Mouse (Mus musculus) olfactory bulb, adult 2 months (tissue): ENCODE results near the gene Farp1. TPM values are rescaled to one million over a fixed set of nuclear protein-coding genes. Genes with fewer than 3 reads are reported as not detected.
A peak's percentile ranks its signal among the peaks of the same experiment; 100 is the strongest.

Source experiments
- H3K27ac ChIP-seq: fragments of 200-500 bp; 2 replicates; pipeline ENCODE4 v1.5.1; 2012; ENCODE audit warnings: low read depth, low read length; ENCODE audit not compliant: insufficient read depth
- H3K4me1 ChIP-seq: fragments of 200-500 bp; 2 replicates; pipeline ENCODE4 v1.6.1; 2012; ENCODE audit warnings: low read length; ENCODE audit not compliant: control insufficient read depth, insufficient read depth
- H3K4me3 ChIP-seq: fragments of 200-500 bp; 2 replicates; pipeline ENCODE4 v1.5.1; 2012; ENCODE audit warnings: mild to moderate bottlenecking, low read depth, low read length, moderate library complexity; ENCODE audit not compliant: insufficient read depth
- CTCF ChIP-seq: fragments of 200-500 bp; IDR thresholded peaks from 2 replicates; pipeline ENCODE4 v1.5.1; 2012; ENCODE audit warnings: low read depth, mild to moderate bottlenecking, low read length, moderate library complexity; ENCODE audit not compliant: insufficient read depth
- POLR2A ChIP-seq: fragments of 200-500 bp; IDR thresholded peaks from 2 replicates; pipeline ENCODE4 v1.6.1; 2012; ENCODE audit warnings: mild to moderate bottlenecking, low read depth, low read length, moderate library complexity; ENCODE audit not compliant: insufficient read depth
- WGBS: fragments of 180-500 bp; shearing (Covaris S2); methylation state at CpG from one replicate; pipeline ENCODE4 v1.1.7; 2018; 5-methylcytosine and 5-hydroxymethylcytosine counted together
- polyA plus RNA-seq: library from polyadenylated mRNA; stranded (reverse); fragments of >200 nt; gene quantifications from 2 replicates; pipeline ENCODE4 v1.2.4, GENCODE M21; 2012; ENCODE audit warnings: low replicate concordance; ENCODE audit not compliant: missing spikeins, insufficient read depth, insufficient read length

Gene Farp1
- polyA plus RNA-seq, 1 experiment, result not detected

- TF ChIP-seq POLR2A (no peak), CTCF (no peak)
- Histone ChIP-seq H3K27ac (peak overlapping the region; percentile 40; the same call in 1 of the 2 replicates), H3K4me3 (no peak overlapping the region), H3K4me1 (peaks cover 35% of the 10 kb centered on the region)
- 13% methylated on average over 5 of the region's 5 CpGs for WGBS
Observed at GRCm38 (mm10) chr14:121053020-121053518, 18.1 kb downstream of the Farp1 start.

GRCm38 (mm10) chr14:121054062-121054461 lies 19.1 kb downstream of the Farp1 start:
- Histone ChIP-seq H3K4me3 (no peak overlapping the region), H3K4me1 (peaks cover 38% of the 10 kb centered on the region), H3K27ac (peak overlapping the region; percentile 10; the same call in 1 of the 2 replicates)
- TF ChIP-seq POLR2A (no peak), CTCF (no peak)
- 77% methylated on average over 5 of the region's 5 CpGs for WGBS

DNA sequence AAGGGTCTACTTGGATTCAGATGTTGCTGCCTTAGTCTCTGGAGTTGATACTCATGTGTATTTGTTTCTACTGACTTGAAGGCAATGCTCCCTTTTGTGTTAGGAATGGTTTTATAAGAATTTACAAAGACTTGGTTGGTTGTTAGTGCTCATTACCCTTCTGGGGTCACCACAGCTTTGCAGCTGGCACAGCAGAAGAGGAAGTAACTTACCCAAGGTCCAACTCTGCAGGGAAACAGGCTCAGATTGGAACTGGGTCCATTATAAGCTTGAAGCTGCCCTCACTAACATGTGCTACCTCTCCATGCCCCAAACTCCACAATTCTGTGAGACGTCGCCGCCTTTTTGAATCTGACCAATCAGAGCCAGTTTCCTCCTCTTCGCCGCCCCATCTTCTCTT lies 22.8 kb downstream of the Farp1 start:
- H3K4me3 ChIP-seq, result no peak overlapping the region
- no peak overlapping the region for H3K27ac ChIP-seq
- 98% methylated on average over 5 of the region's 5 CpGs for WGBS
- peaks cover 37% of the 10 kb centered on the region for H3K4me1 ChIP-seq
- TF ChIP-seq CTCF (no peak), POLR2A (no peak)

DNA sequence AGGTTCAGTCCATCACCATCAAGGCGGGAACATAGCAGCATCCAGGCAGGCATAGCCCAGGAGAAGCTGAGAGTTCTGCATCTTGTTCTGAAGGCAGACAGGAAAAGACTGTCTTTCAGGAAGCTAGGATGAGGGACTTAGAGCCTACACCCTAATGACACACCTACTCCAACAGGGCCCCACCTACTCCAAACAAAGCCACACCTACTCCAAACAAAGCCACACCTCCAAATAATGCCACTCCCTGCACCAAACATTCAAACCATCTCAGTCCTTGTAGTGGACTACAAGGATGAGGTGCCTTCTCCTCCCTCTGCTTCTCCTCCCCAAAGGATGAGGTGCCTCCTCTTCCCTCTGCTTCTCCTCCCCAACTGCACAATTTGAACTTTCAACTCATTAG lies 23.5 kb downstream of the Farp1 start:
- Histone ChIP-seq H3K4me1 (peaks cover 33% of the 10 kb centered on the region), H3K4me3 (no peak overlapping the region), H3K27ac (no peak overlapping the region)
- WGBS, result 100% methylated on average over 1 of the region's 1 CpGs
- TF ChIP-seq CTCF, result no peak
- no peak for TF ChIP-seq POLR2A

GRCm38 (mm10) chr14:121059266-121059665 lies 24.3 kb downstream of the Farp1 start:
- peaks cover 35% of the 10 kb centered on the region for H3K4me1 ChIP-seq
- 49% methylated on average over 10 of the region's 10 CpGs for WGBS

DNA sequence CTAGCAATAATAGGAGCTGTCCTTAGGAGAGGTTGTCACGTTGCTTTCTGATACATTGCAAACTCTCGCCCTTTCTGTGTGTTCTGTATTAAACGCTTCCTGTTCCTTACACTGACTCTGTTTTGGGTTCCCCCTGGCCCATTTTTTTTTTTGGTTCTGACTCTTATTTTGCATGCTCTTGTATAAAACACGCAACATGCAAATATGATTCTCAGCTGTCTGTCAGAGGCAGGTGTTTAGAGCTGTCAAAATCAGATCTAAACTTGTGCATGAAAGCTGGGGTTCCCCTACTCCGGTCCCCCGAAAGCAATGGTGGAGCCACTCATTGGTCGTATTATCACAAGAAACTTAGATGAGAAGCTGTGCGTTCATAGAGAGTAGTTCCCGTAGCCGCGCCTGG lies 25.5 kb downstream of the Farp1 start:
- Histone ChIP-seq H3K4me1 (peaks cover 35% of the 10 kb centered on the region), H3K4me3 (no peak overlapping the region), H3K27ac (0 out of 2 replicates have a peak overlapping the region, but pooled peaks have one; percentile 5)
- TF ChIP-seq POLR2A, result no peak
- no peak for TF ChIP-seq CTCF
- 54% methylated on average over 11 of the region's 11 CpGs for WGBS

More at GRCm38 (mm10) chr14:121059266-121059665, 24.3 kb downstream of the Farp1 start:
- Histone ChIP-seq H3K4me3 (no peak overlapping the region), H3K27ac (no peak overlapping the region; the same call in 1 of the 2 replicates)
- TF ChIP-seq CTCF, result no peak
- TF ChIP-seq POLR2A, result no peak

DNA sequence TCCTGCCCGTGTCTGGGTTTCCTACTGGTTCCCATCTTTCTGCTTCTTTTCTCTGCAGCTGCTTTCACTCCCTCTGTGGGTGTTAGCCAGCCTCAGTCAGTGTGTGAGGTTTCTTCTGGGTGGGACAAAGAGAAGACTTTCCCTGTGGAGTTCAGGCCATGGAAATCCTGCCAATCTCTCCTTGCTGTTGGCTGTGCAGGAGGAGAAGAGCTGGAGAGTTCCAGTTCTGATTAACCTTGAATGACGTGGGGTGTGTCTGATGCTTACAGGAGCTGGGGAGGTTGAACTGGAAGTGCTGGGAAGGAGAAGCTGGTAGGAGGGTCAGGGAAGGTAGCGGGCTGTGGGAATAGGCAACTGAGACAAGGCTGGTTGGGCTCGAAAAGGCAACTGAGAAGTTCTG lies 26.7 kb downstream of the Farp1 start:
- Histone ChIP-seq H3K4me3 (no peak overlapping the region), H3K27ac (peak overlapping the region; percentile 62), H3K4me1 (peaks cover 30% of the 10 kb centered on the region)
- TF ChIP-seq CTCF (no peak), POLR2A (no peak)
- WGBS, result 27% methylated on average over 4 of the region's 4 CpGs

DNA sequence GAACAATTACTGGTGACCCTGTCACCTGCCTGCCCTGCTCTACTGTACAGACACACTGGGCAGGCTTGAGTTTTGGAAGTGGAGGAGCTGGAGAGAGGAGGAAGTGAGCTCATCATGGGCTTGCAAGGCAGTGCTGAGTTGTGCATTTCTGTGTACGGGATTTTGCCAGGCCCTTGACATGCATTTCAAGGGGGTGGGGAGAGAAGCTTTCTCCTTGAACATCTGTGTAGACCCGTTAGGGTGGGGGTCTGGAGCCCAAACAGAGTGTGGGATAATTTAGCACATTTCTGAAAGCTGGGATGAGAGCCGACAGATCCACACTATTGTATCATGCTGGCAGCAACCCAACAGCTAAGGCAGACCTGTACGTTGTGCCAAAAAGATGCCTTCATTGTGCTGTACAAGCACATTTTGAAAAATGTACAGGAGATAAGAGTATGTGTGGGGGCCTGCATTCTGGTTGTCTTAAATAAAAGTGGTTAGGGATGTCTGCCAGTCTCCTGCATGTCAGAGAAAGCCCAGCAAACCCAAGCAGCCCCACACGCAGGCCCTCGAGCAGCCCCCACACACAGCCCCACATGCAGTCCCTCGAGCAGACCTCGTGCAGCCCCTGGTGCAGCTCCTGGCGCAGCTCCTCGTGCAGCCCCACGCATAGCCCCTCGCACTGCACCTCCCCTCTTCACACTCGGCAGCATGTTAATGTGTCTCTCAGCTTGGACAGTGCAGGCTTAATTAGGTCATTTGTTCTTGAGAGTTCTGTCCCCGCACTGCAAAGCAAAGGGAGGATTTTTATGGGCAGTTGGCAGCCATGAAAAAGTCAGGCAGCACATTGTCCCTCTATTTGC lies 27.5 kb downstream of the Farp1 start:
- Histone ChIP-seq H3K27ac (peak overlapping the region; percentile 62), H3K4me1 (peaks cover 28% of the 10 kb centered on the region), H3K4me3 (no peak overlapping the region)
- 17% methylated on average over 14 of the region's 14 CpGs for WGBS
- TF ChIP-seq CTCF, result no peak
- no peak for TF ChIP-seq POLR2A

DNA sequence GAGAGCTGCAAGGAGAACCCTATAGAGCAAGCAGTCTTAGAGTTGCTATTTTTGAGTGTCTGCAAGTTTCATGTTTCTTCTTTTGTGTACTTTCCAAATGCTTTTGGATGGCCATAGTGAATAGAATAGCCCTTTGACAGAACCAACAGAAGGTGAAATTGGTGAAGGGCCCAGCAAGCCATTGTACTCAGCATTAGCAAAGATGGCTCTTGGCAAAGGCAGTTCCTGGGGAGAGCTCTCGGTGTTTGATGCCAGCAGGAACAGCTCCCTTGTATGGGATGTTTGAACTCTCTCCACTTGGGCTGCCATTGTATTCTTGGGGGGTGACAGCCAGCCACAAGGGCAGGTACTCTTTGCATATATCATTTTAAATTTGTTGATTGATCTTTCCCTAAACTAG lies 29.7 kb downstream of the Farp1 start:
- Histone ChIP-seq H3K4me3 (no peak overlapping the region), H3K27ac (no peak overlapping the region), H3K4me1 (peaks cover 22% of the 10 kb centered on the region)
- TF ChIP-seq POLR2A, result no peak
- TF ChIP-seq CTCF, result no peak
- 54% methylated on average over 1 of the region's 1 CpGs for WGBS
